8 mouse cellular contexts compared by ENCODE assay signal in genomic region chr10:115314287-115314581, GRCm38 (mm10). TPM values are rescaled to one million over a fixed set of nuclear protein-coding genes. Genes with fewer than 3 reads are reported as not detected.
A peak's percentile ranks its signal among the peaks of the same experiment; 100 is the strongest.
DNase-seq lines count a peak whose midpoint lies in the region; ATAC-seq lines count a peak whose summit lies in the region.

No protein-coding gene starts in this region.

- peak overlapping the region; percentile 73 for H3K4me2 ChIP-seq in kidney, embryonic 16.5 days (replicated peaks; ENCODE audit: low read depth, low read length)
- peak overlapping the region; percentile 71 for H3K4me2 ChIP-seq in intestine, embryonic 15.5 days (replicated peaks)
- H3K4me2 ChIP-seq in neural tube, embryonic 13.5 days = peak overlapping the region; percentile 78

- intact Hi-C loops in left cerebral cortex, postnatal 14 days (cut with DNase I) = loop anchor here (5.0 kb wide), 1 partner anchor 62 kb away; the partner anchor contains the start of gene Tbc1d15

- H3K4me1 ChIP-seq in kidney, embryonic 16.5 days (ENCODE audit: insufficient read depth, low read length) = peaks cover 45% of the 10 kb centered on the region
- peaks cover 26% of the 10 kb centered on the region for H3K4me1 ChIP-seq in brown adipose tissue, adult 24 weeks (ENCODE audit: control insufficient read depth, insufficient read depth, insufficient read length, low read length)
- H3K4me1 ChIP-seq in intestine, embryonic 15.5 days (replicated peaks) = peaks cover 19% of the 10 kb centered on the region
- peaks cover 47% of the 10 kb centered on the region for H3K4me1 ChIP-seq in neural tube, embryonic 13.5 days (replicated peaks)

- no peak for DNase-seq in kidney, postnatal 4 days
- no peak for DNase-seq in embryo, embryonic 10 days (ENCODE audit: low spot score)
- DNase-seq in left cerebral cortex, postnatal 14 days (ENCODE audit: low spot score in 2 of 2) = no peak
- DNase-seq in left cerebral cortex, adult 9 months (ENCODE audit: low spot score in 2 of 2) = no peak

- H3K36me3 ChIP-seq in kidney, embryonic 16.5 days (ENCODE audit: insufficient read depth, low read length) = no peaks in the 10 kb centered on the region
- no peaks in the 10 kb centered on the region for H3K36me3 ChIP-seq in intestine, embryonic 15.5 days
- no peaks in the 10 kb centered on the region for H3K36me3 ChIP-seq in neural tube, embryonic 13.5 days

- no peak for ATAC-seq in kidney, embryonic 16.5 days (ENCODE audit: low FRiP score, low TSS enrichment)
- ATAC-seq in intestine, embryonic 15.5 days = no peak
- ATAC-seq in neural tube, embryonic 13.5 days (ENCODE audit: low read depth) = no peak

- H3K27ac ChIP-seq in kidney, embryonic 16.5 days (ENCODE audit: low read length) = peak overlapping the region; percentile 94; the same call in 1 of the 2 replicates
- peak overlapping the region; percentile 55 for H3K27ac ChIP-seq in brown adipose tissue, adult 24 weeks (replicated peaks; ENCODE audit: low read depth, low read length)
- H3K27ac ChIP-seq in intestine, embryonic 15.5 days = 0 out of 2 replicates have a peak overlapping the region, but pooled peaks have one; percentile 95
- no peak overlapping the region for H3K27ac ChIP-seq in neural tube, embryonic 13.5 days (replicated peaks)

- H3K9me3 ChIP-seq in kidney, embryonic 16.5 days (ENCODE audit: low read length) = no peaks in the 10 kb centered on the region
- H3K9me3 ChIP-seq in intestine, embryonic 15.5 days = no peaks in the 10 kb centered on the region
- H3K9me3 ChIP-seq in neural tube, embryonic 13.5 days = no peaks in the 10 kb centered on the region

- WGBS in kidney, embryonic 16.5 days = 7% methylated on average over 6 of the region's 6 CpGs
- 10% methylated on average over 6 of the region's 6 CpGs for WGBS in intestine, embryonic 15.5 days
- WGBS in neural tube, embryonic 13.5 days = 20% methylated on average over 6 of the region's 6 CpGs

- peak overlapping the region; percentile 99 for H3K4me3 ChIP-seq in kidney, embryonic 16.5 days (ENCODE audit: low read length)
- H3K4me3 ChIP-seq in brown adipose tissue, adult 24 weeks (ENCODE audit: insufficient read depth, low read depth, low read length) = peak overlapping the region; percentile 76
- peak overlapping the region; percentile 93 for H3K4me3 ChIP-seq in intestine, embryonic 15.5 days (replicated peaks)
- peak overlapping the region; percentile 96 for H3K4me3 ChIP-seq in neural tube, embryonic 13.5 days

- no peaks in the 10 kb centered on the region for H3K27me3 ChIP-seq in kidney, embryonic 16.5 days (ENCODE audit: insufficient read depth, low read length)
- no peaks in the 10 kb centered on the region for H3K27me3 ChIP-seq in intestine, embryonic 15.5 days (replicated peaks)
- H3K27me3 ChIP-seq in neural tube, embryonic 13.5 days = no peaks in the 10 kb centered on the region

- H3K9ac ChIP-seq in kidney, embryonic 16.5 days (replicated peaks; ENCODE audit: low read length) = peak overlapping the region; percentile 99
- peak overlapping the region; percentile 96 for H3K9ac ChIP-seq in intestine, embryonic 15.5 days
- peak overlapping the region; percentile 96 for H3K9ac ChIP-seq in neural tube, embryonic 13.5 days

RNA-seq across cellular contexts. Expression of gene Rab21, which starts 1.2 kb away (rescaled TPM):
- polyA plus RNA-seq in kidney, embryonic 16.5 days (2015; fragmentation: Nextera tagmentation; extraction: Ambion mirVana) = 4.7 and 4.9 TPM in 2 replicates
- polyA plus RNA-seq in brown adipose tissue, adult 24 weeks (2012; ENCODE audit: insufficient read depth, insufficient read length, missing spikeins) = 50.2 and 54.3 TPM in 2 replicates
- 5.5 and 8.1 TPM in 2 replicates for polyA plus RNA-seq in intestine, embryonic 15.5 days (2015; fragmentation: Nextera tagmentation; extraction: Ambion mirVana)
- 9.0 and 9.3 TPM in 2 replicates for polyA plus RNA-seq in neural tube, embryonic 13.5 days (2015; fragmentation: Nextera tagmentation; extraction: Ambion mirVana)
- total RNA-seq in left cerebral cortex, postnatal 14 days (2021) = 10 to 100 TPM; 49.7 to 50.6 TPM

RNA-seq across cellular contexts. Expression of gene Tmem19, which starts 48.1 kb away (rescaled TPM):
- 43.3 and 44.3 TPM in 2 replicates for polyA plus RNA-seq in kidney, embryonic 16.5 days (2015; fragmentation: Nextera tagmentation; extraction: Ambion mirVana)
- polyA plus RNA-seq in brown adipose tissue, adult 24 weeks (2012; ENCODE audit: insufficient read depth, insufficient read length, missing spikeins) = 10.9 and 16.0 TPM in 2 replicates
- polyA plus RNA-seq in intestine, embryonic 15.5 days (2015; fragmentation: Nextera tagmentation; extraction: Ambion mirVana) = 27.1 and 29.4 TPM in 2 replicates
- polyA plus RNA-seq in neural tube, embryonic 13.5 days (2015; fragmentation: Nextera tagmentation; extraction: Ambion mirVana) = 34.8 and 40.5 TPM in 2 replicates
- 10 to 100 TPM; 52.6 to 57.6 TPM for total RNA-seq in left cerebral cortex, postnatal 14 days (2021)
